Mouse (Mus musculus) heart, embryonic 13.5 days (tissue): ENCODE results near the gene Gcdh. TPM values are rescaled to one million over a fixed set of nuclear protein-coding genes. Genes with fewer than 3 reads are reported as not detected.
A peak's percentile ranks its signal among the peaks of the same experiment; 100 is the strongest.

Experiments used
- ATAC-seq: fragments of 200-750 bp; cut with Nextera tagmentation; 2 replicates; pipeline ENCODE4 v1.8.0; 2017; ENCODE audit warnings: moderate TSS enrichment; ENCODE audit not compliant: insufficient number of reproducible peaks, low FRiP score, low TSS enrichment; ENCODE audit errors: extremely low read depth
- H3K27ac ChIP-seq: fragments of 300-500 bp; sonication (generic); replicated peaks from 2 replicates; pipeline ENCODE4 v1.5.1; 2015; ENCODE audit warnings: moderate library complexity, mild to moderate bottlenecking, inconsistent platforms
- H3K27me3 ChIP-seq: fragments of 300-500 bp; sonication (generic); replicated peaks from 2 replicates; pipeline ENCODE4 v1.6.1; 2015; ENCODE audit warnings: mild to moderate bottlenecking, inconsistent platforms
- H3K36me3 ChIP-seq: fragments of 300-500 bp; sonication (generic); 2 replicates; pipeline ENCODE4 v1.6.1; 2015; ENCODE audit warnings: mild to moderate bottlenecking, inconsistent platforms
- H3K4me1 ChIP-seq: fragments of 300-500 bp; sonication (generic); 2 replicates; pipeline ENCODE4 v1.6.1; 2015; ENCODE audit warnings: inconsistent platforms
- H3K4me2 ChIP-seq: fragments of 300-500 bp; sonication (generic); 2 replicates; pipeline ENCODE4 v1.6.1; 2015; ENCODE audit warnings: inconsistent platforms, mild to moderate bottlenecking, moderate library complexity
- H3K4me3 ChIP-seq: fragments of 300-500 bp; sonication (generic); 2 replicates; pipeline ENCODE4 v1.5.1; 2015; ENCODE audit warnings: moderate library complexity, mild to moderate bottlenecking, inconsistent platforms
- H3K9ac ChIP-seq: fragments of 300-500 bp; sonication (generic); 2 replicates; pipeline ENCODE4 v1.6.1; 2015; ENCODE audit warnings: inconsistent platforms, mild to moderate bottlenecking, moderate library complexity
- H3K9me3 ChIP-seq: fragments of 300-500 bp; sonication (generic); 2 replicates; pipeline ENCODE4 v1.6.1; 2016; ENCODE audit warnings: inconsistent platforms
- WGBS: fragments of 180-500 bp; shearing (Covaris S2); methylation state at CpG from one replicate; pipeline ENCODE4 v1.1.7; 2015; ENCODE audit warnings: mixed read lengths; 5-methylcytosine and 5-hydroxymethylcytosine counted together
- polyA plus RNA-seq: library from polyadenylated mRNA; unstranded; fragments of >200 nt; fragmentation: Nextera tagmentation; extraction: Ambion mirVana; gene quantifications from 2 replicates; pipeline ENCODE4 v1.2.1, GENCODE M21; 2015

Gcdh gene
- polyA plus RNA-seq, 1 experiment from 2014 or later = 31.0 TPM

DNA sequence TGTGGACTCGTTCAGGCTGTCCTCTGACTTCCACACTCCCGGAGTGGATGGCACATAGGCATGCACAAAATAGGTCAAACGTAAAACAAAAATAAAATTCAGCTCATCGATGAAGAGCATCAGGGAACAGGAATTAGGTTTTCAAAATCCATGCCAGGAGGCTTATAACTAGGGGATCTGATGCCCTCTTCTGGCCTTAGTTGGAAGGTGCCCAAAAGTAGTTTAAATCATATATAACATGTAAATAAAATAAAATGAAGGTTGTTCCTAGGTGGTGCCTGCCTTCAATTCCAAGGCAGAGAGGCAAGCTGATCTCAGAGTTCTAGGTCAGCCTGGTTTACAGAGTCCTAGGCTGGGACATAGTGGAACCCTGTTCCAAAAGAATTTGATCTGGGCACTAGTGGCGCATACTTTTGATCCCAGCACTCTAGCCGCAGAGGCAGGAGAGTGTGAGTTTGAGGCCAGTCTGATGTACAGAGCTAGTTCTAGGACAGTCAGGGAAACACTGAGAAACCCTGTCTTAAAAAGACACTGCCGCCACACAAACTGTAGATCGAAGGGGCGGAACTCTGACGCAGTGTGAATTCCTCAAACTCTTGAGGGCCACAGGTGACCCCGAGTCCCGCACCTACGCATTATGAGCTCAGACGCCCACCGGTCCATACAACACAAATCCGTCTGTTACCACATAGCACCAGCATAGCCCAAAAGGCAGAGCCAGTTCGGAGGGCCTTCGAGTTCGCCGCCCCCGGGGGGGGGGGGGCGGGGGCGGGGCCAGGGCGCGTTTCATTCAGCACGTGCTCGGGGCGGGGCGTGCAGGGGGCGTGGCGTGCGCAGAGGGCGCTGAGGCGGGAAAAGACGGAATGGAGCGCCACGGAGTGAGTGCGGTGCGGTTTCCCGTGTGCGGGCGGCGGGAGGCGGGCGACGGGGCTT, 22.1 kb downstream of the Gcdh start, which contains the start of gene Syce2:
TSS of gene Syce2 (plus strand) at position 736 of the 933 bp plus-strand sequence.
- no peaks in the 10 kb centered on the region for H3K27me3 ChIP-seq
- peak within 1 kb of the TSS; percentile 80 for H3K9ac ChIP-seq
- peaks cover 16% of the 10 kb centered on the region for H3K4me1 ChIP-seq
- H3K27ac ChIP-seq = no peak within 1 kb of the TSS
- H3K4me3 ChIP-seq = peak within 1 kb of the TSS; percentile 59
- peak within 1 kb of the TSS; percentile 98 for H3K4me2 ChIP-seq
- 11% methylated on average over 44 of the region's 46 CpGs for WGBS
- peak; percentile 72 for ATAC-seq
- H3K9me3 ChIP-seq = no peaks in the 10 kb centered on the region
- H3K36me3 ChIP-seq = peaks cover 36% of the 10 kb centered on the region

DNA sequence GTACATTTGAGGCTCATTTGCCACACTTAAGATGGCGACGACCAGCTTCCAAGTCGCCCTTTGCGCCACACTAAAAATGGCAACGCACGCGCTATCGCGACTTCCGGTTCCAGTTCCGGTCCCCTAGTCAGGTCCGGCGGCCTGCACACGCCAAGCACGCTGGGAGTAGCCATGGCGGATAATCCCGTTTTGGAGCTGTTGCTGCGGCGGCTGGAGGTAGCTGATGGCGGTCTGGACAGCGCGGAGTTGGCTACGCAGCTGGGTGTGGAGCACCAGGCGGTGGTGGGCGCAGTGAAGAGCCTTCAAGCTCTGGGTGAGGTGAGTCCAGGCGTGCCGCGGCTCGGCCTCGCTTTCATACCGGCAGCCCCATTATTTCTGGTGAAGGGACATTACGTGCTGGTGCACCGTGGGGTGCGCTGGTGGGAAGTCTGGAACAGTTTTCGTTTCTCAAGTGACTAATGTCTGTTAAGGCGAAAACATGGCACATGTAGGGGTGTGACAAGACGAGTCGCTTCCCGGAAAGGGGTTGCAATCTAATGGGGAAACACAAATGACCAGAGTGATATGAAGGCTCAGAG, 36.8 kb downstream of the Gcdh start, which contains the start of gene Farsa:
TSS of gene Farsa (plus strand) at position 126 of the 578 bp plus-strand sequence.
- WGBS = under 1% methylated on average over 39 of the region's 39 CpGs
- H3K4me2 ChIP-seq = peak within 1 kb of the TSS; percentile 77
- peak; percentile 75 for ATAC-seq

GRCm38 (mm10) chr8:84856434-84856833, 37.3 kb downstream of the Gcdh start:
- Histone ChIP-seq H3K27me3 (no peaks in the 10 kb centered on the region), H3K27ac (no peak overlapping the region), H3K4me3 (peak overlapping the region; percentile 94; the same call in 1 of the 2 replicates), H3K9me3 (no peaks in the 10 kb centered on the region), H3K9ac (no peak overlapping the region), H3K4me1 (peaks cover 13% of the 10 kb centered on the region), H3K4me2 (peak overlapping the region; percentile 77), H3K36me3 (peaks cover 20% of the 10 kb centered on the region)
- WGBS = 84% methylated on average over 3 of the region's 3 CpGs
- ATAC-seq = no peak

More for the DNA sequence above, 36.8 kb downstream of the Gcdh start, which contains the start of gene Farsa:
- H3K9ac ChIP-seq = peak within 1 kb of the TSS; percentile 97
- H3K36me3 ChIP-seq = peaks cover 25% of the 10 kb centered on the region
- H3K4me1 ChIP-seq = peaks cover 13% of the 10 kb centered on the region
- H3K27ac ChIP-seq = peak within 1 kb of the TSS; percentile 85
- no peaks in the 10 kb centered on the region for H3K9me3 ChIP-seq
- peak within 1 kb of the TSS; percentile 94 for H3K4me3 ChIP-seq
- H3K27me3 ChIP-seq = no peaks in the 10 kb centered on the region

DNA sequence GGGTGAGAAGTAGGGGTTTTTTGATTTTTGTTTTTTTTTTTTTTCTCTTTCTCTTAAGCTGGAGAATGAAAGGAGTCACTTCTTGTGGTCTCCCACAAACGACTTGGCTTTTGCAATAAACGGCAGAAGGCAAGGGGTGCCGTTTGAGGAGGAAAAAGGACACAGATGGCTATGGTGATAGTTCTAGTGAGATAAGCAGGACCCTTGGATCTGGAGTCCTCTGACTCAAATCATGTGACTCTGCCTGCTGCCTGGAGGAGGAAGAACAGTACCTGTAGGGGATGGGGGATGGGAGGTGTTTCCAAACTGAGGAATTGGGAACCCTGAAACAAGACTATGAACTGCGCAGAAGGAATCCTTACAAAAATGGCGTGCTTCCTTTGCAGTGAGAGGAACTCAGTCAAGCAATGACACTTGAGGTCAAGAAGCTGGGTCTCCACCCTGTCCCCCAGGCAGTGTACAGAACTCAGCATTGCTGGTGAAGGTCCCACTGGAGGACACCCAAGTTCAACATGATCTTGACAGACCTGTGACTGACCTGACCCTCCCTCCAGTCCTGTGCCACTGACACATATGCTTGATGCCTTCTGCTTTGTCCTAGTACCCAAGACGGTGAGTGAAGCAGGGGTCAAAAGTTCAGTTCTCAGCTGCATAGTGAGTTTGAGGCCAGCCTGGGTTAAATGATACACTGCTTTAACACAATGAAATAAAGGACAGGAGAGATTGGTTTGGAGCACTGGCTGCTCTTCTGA, 45.9 kb downstream of the Gcdh start:
- peaks cover 30% of the 10 kb centered on the region for H3K36me3 ChIP-seq
- no peak for ATAC-seq
- H3K4me3 ChIP-seq = peak overlapping the region; percentile 97
- H3K4me2 ChIP-seq = peak overlapping the region; percentile 87
- peak overlapping the region; percentile 92 for H3K27ac ChIP-seq
- H3K9ac ChIP-seq = peak overlapping the region; percentile 91
- peaks cover 37% of the 10 kb centered on the region for H3K4me1 ChIP-seq
- WGBS = 33% methylated on average over 6 of the region's 6 CpGs
- no peaks in the 10 kb centered on the region for H3K27me3 ChIP-seq
- H3K9me3 ChIP-seq = no peaks in the 10 kb centered on the region

GRCm38 (mm10) chr8:84846722-84847572, 46.8 kb downstream of the Gcdh start, which contains the start of gene Calr:
Gene Calr (minus strand): TSS chr8:84846934.
- ATAC-seq = peak; percentile 100
- Histone ChIP-seq H3K4me1 (peaks cover 40% of the 10 kb centered on the region), H3K27me3 (no peaks in the 10 kb centered on the region), H3K36me3 (peaks cover 39% of the 10 kb centered on the region), H3K4me2 (peak within 1 kb of the TSS; percentile 92), H3K4me3 (peak within 1 kb of the TSS; percentile 97), H3K27ac (peak within 1 kb of the TSS; percentile 92), H3K9ac (peak within 1 kb of the TSS; percentile 98), H3K9me3 (no peaks in the 10 kb centered on the region)
- under 1% methylated on average over 55 of the region's 55 CpGs for WGBS

DNA sequence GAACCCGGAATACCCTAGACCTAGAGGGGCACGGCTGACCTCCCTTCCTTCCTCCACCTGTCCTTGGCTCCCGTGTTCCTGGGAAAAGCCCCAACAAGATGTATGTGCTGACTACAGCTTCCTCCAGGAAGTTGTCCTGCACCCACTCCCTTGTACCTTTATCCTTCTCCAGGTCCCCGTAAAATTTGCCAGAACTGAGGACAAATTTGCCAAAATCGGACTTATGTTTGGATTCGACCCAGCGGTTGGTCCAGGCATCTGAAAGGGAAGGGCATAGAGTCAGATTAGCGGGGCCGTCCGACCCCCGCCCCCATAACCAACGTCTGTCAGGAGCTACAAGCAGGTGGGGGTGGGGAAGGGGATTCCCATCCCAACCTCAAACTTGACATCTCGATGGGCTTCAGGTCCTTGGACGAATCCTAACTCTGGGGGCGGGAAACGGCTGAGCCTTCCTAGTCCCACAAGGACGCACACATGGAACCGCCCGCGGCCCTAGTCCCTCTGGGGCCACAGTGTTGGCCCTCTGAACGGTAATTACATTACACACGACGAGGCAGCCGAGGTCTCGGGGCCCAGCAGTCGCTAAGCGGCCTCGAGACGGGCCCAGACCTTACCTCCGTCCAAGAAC, 47.5 kb downstream of the Gcdh start:
- no peaks in the 10 kb centered on the region for H3K9me3 ChIP-seq
- H3K27ac ChIP-seq = peak overlapping the region; percentile 84
- under 1% methylated on average over 30 of the region's 30 CpGs for WGBS
- H3K4me2 ChIP-seq = peak overlapping the region; percentile 92
- peaks cover 48% of the 10 kb centered on the region for H3K4me1 ChIP-seq
- peak overlapping the region; percentile 97 for H3K4me3 ChIP-seq
- H3K9ac ChIP-seq = peak overlapping the region; percentile 98
- no peaks in the 10 kb centered on the region for H3K27me3 ChIP-seq
- peaks cover 46% of the 10 kb centered on the region for H3K36me3 ChIP-seq
- peak; percentile 5; the same call in 1 of the 2 replicates for ATAC-seq

DNA sequence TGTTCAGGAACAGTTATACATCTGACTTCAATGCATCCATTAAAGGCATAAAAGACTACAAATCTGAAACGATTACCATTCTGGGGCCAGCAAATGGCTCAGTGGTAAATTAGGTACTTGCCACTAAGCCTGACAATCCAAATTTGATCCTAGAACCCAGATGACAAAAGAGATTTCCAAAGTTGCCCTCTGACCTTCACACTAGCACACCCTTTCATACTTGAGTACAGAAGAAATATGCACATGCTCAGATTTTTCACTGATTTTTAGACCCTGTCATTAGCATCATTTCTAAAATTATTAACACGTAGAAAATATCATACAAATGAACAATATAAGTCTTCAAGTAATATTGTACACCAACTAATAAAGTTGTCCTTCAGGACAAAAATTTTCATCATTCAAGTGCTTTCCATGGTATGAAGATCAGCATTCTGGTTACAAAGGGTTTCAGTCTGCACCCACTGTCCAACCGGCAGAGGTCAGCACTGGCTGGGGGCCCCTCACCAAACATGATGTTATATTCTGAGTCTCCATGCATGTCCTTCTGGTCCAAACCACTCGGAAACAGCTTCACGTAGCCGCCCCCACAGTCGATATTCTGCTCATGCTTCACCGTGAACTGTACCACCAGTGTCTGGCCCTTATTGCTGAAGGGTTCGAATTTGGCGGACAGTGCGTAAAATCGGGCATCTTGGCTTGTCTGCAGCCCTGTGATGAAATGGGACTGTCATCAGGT, 48.2 kb downstream of the Gcdh start:
- Histone ChIP-seq H3K4me2 (peak overlapping the region; percentile 92), H3K27me3 (no peaks in the 10 kb centered on the region), H3K4me1 (peaks cover 48% of the 10 kb centered on the region), H3K4me3 (peak overlapping the region; percentile 97), H3K9ac (peak overlapping the region; percentile 98), H3K9me3 (no peaks in the 10 kb centered on the region), H3K27ac (peak overlapping the region; percentile 84), H3K36me3 (peaks cover 48% of the 10 kb centered on the region)
- WGBS = 11% methylated on average over 12 of the region's 12 CpGs
- ATAC-seq = no peak

DNA sequence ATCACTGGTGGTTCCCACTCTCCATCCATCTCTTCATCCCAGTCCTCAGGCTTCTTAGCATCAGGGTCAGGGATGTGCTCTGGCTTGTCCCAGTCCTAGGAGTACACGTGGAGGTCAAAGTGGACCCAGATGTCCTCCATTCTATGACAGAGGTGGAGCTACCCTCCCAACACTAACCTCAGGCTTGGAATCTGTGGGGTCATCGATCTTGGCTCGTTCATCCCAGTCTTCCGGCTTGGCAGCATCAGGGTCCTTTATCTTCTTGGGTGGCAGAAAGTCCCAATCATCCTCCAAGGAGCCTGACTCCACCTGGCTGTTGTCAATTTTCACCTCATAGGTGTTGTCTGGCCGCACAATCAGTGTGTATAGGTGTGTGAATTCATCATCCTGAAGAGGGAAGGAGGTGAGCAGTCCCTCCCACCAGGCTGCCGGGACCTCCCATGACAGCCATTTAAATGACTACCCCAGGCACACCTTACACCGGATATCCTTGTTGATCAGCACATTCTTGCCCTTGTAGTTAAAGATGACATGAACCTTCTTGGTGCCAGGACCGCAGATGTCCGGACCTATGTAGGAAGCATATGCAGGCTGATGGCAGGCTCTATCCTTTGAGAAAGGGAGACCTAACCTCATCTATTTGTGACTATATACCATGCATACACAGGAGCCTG, 49.2 kb downstream of the Gcdh start:
- Histone ChIP-seq H3K27me3 (no peaks in the 10 kb centered on the region), H3K36me3 (peaks cover 48% of the 10 kb centered on the region), H3K4me3 (peak overlapping the region; percentile 97), H3K4me2 (peak overlapping the region; percentile 92), H3K9me3 (no peaks in the 10 kb centered on the region), H3K4me1 (peaks cover 51% of the 10 kb centered on the region), H3K27ac (no peak overlapping the region), H3K9ac (peak overlapping the region; percentile 98)
- 78% methylated on average over 9 of the region's 9 CpGs for WGBS
- no peak for ATAC-seq

GRCm38 (mm10) chr8:84841514-84841913, 52.2 kb downstream of the Gcdh start:
- no peak overlapping the region for H3K4me2 ChIP-seq
- H3K4me1 ChIP-seq = peaks cover 59% of the 10 kb centered on the region
- ATAC-seq = no peak
- peaks cover 77% of the 10 kb centered on the region for H3K36me3 ChIP-seq
- 64% methylated on average over 1 of the region's 1 CpGs for WGBS
- H3K9ac ChIP-seq = no peak overlapping the region
- H3K27ac ChIP-seq = peak overlapping the region; percentile 92
- H3K4me3 ChIP-seq = no peak overlapping the region
- no peaks in the 10 kb centered on the region for H3K27me3 ChIP-seq
- H3K9me3 ChIP-seq = no peaks in the 10 kb centered on the region
